Mouse (Mus musculus) stomach, postnatal 0 days (tissue): ENCODE measurements around the gene Scml4. TPM values are rescaled to one million over a fixed set of nuclear protein-coding genes. Genes with fewer than 3 reads are reported as not detected.

Source experiments
- ATAC-seq: fragments of 200-750 bp; cut with Nextera tagmentation; 2 replicates; pipeline ENCODE4 v1.8.0; 2017; ENCODE audit not compliant: low FRiP score, low TSS enrichment
- DNase-seq: peaks from one replicate; pipeline ENCODE4 v3.0.0-alpha.2; 2016; ENCODE audit warnings: low spot score
- H3K27ac ChIP-seq: fragments of 300-500 bp; sonication (generic); replicated peaks from 2 replicates; pipeline ENCODE4 v1.5.1; 2014; ENCODE audit warnings: mild to moderate bottlenecking, control low read depth
- H3K27me3 ChIP-seq: fragments of 300-500 bp; sonication (generic); 2 replicates; pipeline ENCODE4 v1.6.1; 2014; ENCODE audit warnings: low read length; ENCODE audit not compliant: control insufficient read depth, insufficient read depth
- H3K36me3 ChIP-seq: fragments of 300-500 bp; sonication (generic); 2 replicates; pipeline ENCODE4 v1.6.1; 2014; ENCODE audit warnings: low read length, mixed read lengths; ENCODE audit not compliant: control insufficient read depth, insufficient read depth
- H3K4me1 ChIP-seq: fragments of 300-500 bp; sonication (generic); replicated peaks from 2 replicates; pipeline ENCODE4 v1.6.1; 2014; ENCODE audit warnings: antibody characterized with exemption; ENCODE audit not compliant: control insufficient read depth, insufficient read depth
- H3K4me2 ChIP-seq: fragments of 300-500 bp; sonication (generic); replicated peaks from 2 replicates; pipeline ENCODE4 v1.6.1; 2014; ENCODE audit warnings: low read depth, mild to moderate bottlenecking, control low read depth, moderate library complexity
- H3K4me3 ChIP-seq: fragments of 300-500 bp; sonication (generic); 2 replicates; pipeline ENCODE4 v1.5.1; 2014; ENCODE audit warnings: low read depth, low read length, control low read depth
- H3K9ac ChIP-seq: fragments of 300-500 bp; sonication (generic); 2 replicates; pipeline ENCODE4 v1.6.1; 2014; ENCODE audit warnings: mild to moderate bottlenecking, low read length, control low read depth, mixed read lengths
- H3K9me3 ChIP-seq: fragments of 300-500 bp; sonication (generic); 2 replicates; pipeline ENCODE4 v1.6.1; 2016; ENCODE audit warnings: low read length; ENCODE audit not compliant: control insufficient read depth
- CTCF ChIP-seq: IDR thresholded peaks from 2 replicates; pipeline ENCODE4 v1.5.1; 2016; ENCODE audit warnings: antibody characterized with exemption, low read depth, mild to moderate bottlenecking, moderate library complexity
- EP300 ChIP-seq: optimal IDR thresholded peaks from 2 replicates; pipeline ENCODE3; 2016; ENCODE audit warnings: antibody characterized with exemption
- WGBS: fragments of 180-500 bp; shearing (Covaris S2); extraction: QIAGEN DNeasy Blood & Tissue Kit; methylation state at CpG from one replicate; pipeline ENCODE4 v1.1.7; 2014; 5-methylcytosine and 5-hydroxymethylcytosine counted together
- polyA plus RNA-seq: library from polyadenylated mRNA; unstranded; fragments of >200 nt; fragmentation: Nextera tagmentation; extraction: Ambion mirVana; gene quantifications from 2 replicates; pipeline ENCODE4 v1.2.1, GENCODE M21; 2015

Gene Scml4
- polyA plus RNA-seq, 1 experiment from 2014 or later: 5.4 TPM

DNA sequence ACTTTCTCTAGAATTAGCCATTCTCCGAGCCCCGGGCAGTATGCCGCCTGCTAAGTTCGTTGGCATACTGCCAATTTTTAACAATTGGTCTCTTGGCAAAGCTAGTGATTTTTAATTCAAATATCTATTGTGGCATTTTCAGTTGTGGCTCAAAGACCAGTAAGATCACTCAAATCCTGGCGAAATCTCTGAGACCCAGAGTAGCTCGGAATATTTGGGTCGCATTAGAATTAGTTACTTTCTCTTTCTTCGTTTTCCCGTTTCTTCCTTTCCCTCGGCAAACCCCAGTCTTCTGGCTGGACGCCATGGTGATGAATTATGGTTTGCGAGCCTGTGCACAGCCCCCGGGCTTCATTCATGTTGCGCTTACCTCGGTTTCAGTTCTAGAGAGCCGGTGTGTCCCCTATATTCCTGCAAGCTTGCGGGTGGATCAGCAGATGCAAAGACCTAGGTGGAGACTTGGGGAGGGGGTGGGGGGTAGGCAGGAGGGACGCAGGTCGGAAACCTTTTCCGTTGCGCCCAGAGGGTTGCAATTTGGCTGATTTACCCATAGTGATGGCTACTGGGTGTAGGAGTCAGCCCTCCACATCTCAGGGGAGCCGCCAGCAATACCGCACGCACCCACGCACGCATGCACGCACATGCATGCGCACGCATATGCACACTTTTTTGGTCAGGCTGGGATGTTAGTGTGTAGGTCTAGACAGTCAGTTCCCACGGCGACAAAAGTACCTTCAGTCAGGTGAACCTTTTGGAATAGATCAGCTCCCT lies 3.6 kb downstream of the Scml4 start:
- Histone ChIP-seq H3K4me1 (0 out of 2 replicates have a peak, but pooled peaks cover 2% of the 10 kb centered on the region), H3K4me3 (peak overlapping the region; percentile 42), H3K36me3 (no peaks in the 10 kb centered on the region), H3K27me3 (no peaks in the 10 kb centered on the region), H3K4me2 (peak overlapping the region; percentile 68), H3K27ac (0 out of 2 replicates have a peak overlapping the region, but pooled peaks have one; percentile 18), H3K9ac (peak overlapping the region; percentile 47), H3K9me3 (no peaks in the 10 kb centered on the region)
- no peak for TF ChIP-seq CTCF
- no peak for TF ChIP-seq EP300
- DNase-seq: peak; percentile 49
- 27% methylated on average over 31 of the region's 31 CpGs for WGBS
- ATAC-seq: no peak

DNA sequence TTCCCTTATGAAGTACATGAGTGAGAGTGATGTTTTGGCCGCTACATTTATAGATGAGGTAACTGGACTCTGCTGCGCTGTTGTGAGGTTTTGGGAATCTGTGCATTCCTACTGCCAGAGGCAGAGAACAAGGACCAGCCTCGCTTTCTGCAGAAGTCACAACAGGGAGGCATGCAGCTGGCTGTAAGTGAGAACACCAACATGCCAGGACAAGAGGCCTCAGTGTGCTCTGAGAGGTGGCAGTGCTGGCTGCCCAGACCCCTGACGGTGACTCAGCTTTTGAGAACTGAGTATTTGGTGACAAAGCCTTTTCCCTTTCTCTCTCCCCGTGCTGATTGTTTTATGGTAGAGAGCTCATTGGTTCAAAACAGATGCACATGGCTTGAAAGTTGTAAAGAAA lies 4.5 kb downstream of the Scml4 start:
- ATAC-seq (no peak), DNase-seq (no peak)
- Histone ChIP-seq H3K27ac (peak overlapping the region; percentile 30; the same call in 1 of the 2 replicates), H3K9me3 (no peaks in the 10 kb centered on the region), H3K4me3 (no peak overlapping the region), H3K36me3 (no peaks in the 10 kb centered on the region), H3K27me3 (no peaks in the 10 kb centered on the region), H3K4me1 (0 out of 2 replicates have a peak, but pooled peaks cover 2% of the 10 kb centered on the region), H3K4me2 (peak overlapping the region; percentile 68; the same call in 1 of the 2 replicates), H3K9ac (no peak overlapping the region)
- 41% methylated on average over 5 of the region's 5 CpGs for WGBS
- TF ChIP-seq EP300 (no peak), CTCF (no peak)

DNA sequence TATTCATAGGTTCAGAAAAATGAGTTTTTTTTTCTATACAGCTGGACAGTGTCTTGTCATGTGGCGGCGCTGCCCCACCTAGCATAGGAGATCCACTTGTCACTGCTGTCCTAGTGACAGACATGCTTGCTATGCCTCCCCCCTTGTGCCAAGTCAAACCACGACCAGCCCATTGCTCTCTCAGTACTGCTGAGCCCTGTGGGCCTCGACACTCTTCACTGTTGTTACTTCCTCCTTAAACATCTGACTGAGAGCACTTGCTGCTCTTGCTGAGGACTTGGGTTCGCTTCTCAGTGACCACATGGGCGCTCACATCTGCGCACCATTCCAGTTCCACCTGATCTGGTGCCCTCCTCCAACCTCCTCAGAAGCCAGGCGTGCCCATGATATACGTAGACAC lies 8.2 kb downstream of the Scml4 start:
- TF ChIP-seq EP300 (no peak), CTCF (no peak)
- Histone ChIP-seq H3K36me3 (no peaks in the 10 kb centered on the region), H3K4me1 (0 out of 2 replicates have a peak, but pooled peaks cover 2% of the 10 kb centered on the region), H3K9ac (no peak overlapping the region), H3K27ac (no peak overlapping the region), H3K4me3 (no peak overlapping the region), H3K27me3 (no peaks in the 10 kb centered on the region), H3K4me2 (no peak overlapping the region), H3K9me3 (no peaks in the 10 kb centered on the region)
- no peak for DNase-seq
- 84% methylated on average over 9 of the region's 9 CpGs for WGBS
- ATAC-seq: no peak

DNA sequence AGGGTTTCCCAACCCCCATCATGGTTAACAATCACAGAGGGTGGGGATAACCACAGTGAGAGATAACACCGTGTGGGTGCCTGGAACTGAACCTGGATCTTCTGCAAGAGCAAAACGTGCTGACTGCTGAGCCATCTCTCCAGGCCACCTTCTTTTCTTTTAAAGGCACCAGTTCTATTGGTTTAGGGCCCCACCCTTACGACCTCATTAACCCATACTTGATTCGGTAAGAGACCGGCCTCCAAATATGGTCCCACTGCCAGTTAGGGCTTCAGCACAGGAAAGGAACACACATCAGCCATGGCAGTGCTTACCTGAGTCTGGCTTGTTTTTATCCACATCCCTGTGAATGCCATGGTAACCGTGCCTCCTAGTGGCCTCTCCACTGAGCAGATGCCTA lies 9.3 kb downstream of the Scml4 start:
- 55% methylated on average over 6 of the region's 6 CpGs for WGBS
- no peak overlapping the region for H3K27ac ChIP-seq
- ATAC-seq (no peak), DNase-seq (no peak)
- TF ChIP-seq EP300 (no peak), CTCF (peak; percentile 26; the same call in 1 of the 2 replicates)
- no peaks in the 10 kb centered on the region for H3K27me3 ChIP-seq
- H3K4me2 ChIP-seq: no peak overlapping the region
- H3K9me3 ChIP-seq: no peaks in the 10 kb centered on the region
- no peak overlapping the region for H3K9ac ChIP-seq
- no peaks in the 10 kb centered on the region for H3K4me1 ChIP-seq
- H3K4me3 ChIP-seq: no peak overlapping the region
- H3K36me3 ChIP-seq: no peaks in the 10 kb centered on the region

DNA sequence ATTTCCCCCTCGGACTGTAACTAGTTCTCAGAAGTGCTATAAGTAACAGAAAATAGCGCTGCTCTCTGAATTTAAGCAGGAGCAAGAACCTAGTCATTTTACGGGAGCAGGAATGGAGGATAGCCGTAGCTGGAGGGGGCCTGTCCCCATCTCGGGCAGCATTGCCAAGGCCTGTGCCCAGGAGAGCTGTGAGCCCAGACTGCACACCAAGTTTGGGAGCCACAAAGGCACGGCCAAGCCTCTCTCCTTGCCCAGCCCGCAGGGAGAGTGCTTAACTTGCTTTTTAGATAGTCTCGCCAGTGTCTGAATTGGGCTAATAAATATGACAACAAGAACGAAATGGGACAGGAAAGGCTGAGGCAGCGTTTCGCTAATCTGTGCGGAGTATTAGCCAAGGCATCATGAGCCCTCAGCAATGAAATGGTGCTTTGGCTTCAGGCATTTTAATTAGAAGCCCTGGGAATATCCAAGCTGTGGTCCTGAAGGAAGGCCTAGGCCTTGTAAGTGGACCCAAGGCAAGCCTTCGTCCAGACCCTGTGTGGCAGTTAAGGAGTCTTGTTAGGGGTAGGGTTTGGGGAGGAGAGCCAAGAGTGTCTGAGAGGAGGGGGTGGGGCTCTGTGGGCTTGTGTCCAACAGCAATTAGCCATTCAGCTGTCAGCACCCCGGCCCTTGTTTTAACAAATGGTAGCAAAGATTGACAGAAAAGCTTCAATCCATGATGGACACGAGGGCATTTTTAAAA lies 12.3 kb downstream of the Scml4 start:
- Histone ChIP-seq H3K4me2 (no peak overlapping the region), H3K4me3 (no peak overlapping the region), H3K9ac (no peak overlapping the region), H3K27ac (no peak overlapping the region), H3K4me1 (no peaks in the 10 kb centered on the region), H3K36me3 (no peaks in the 10 kb centered on the region), H3K27me3 (no peaks in the 10 kb centered on the region), H3K9me3 (no peaks in the 10 kb centered on the region)
- ATAC-seq: no peak
- no peak for DNase-seq
- TF ChIP-seq EP300 (no peak), CTCF (no peak)
- WGBS: 79% methylated on average over 15 of the region's 15 CpGs
